Mouse (Mus musculus) hematopoietic stem cell, adult 5-6 weeks (primary cell): Measurements from ENCODE around the gene Pip4k2b. TPM values are rescaled to one million over a fixed set of nuclear protein-coding genes. Genes with fewer than 3 reads are reported as not detected.
"Not testable (repeated sequence)": the region's sequence is repeated elsewhere in the genome, so short reads cannot be mapped to it uniquely, and the experiment has no call there.

ENCODE experiments used
- ATAC-seq, 2 experiments: fragments of 125-278 bp in 1 of 2; replicated peaks in 1 of 2; 2 replicates each; pipeline ENCODE4 v1.8.0; 2016 to 2017; ENCODE audit warnings: inconsistent platforms in 2 of 2, mild to moderate bottlenecking in 2 of 2, moderate number of reproducible peaks in 2 of 2, low read depth in 1 of 2, moderate TSS enrichment in 1 of 2; ENCODE audit not compliant: low FRiP score in 2 of 2, poor library complexity in 2 of 2, severe bottlenecking in 2 of 2, insufficient read depth in 1 of 2, low TSS enrichment in 1 of 2
- total RNA-seq: library from RNA; stranded (forward); fragments of 172-1452, 232-1000 nt; gene quantifications from 2 replicates; pipeline ENCODE4 v1.2.3, GENCODE M21; 2017

Pip4k2b gene
- total RNA-seq, result 42.3 and 81.6 TPM in 2 replicates

GRCm38 (mm10) chr11:97744063-97744717 lies at the start of gene Pip4k2b:
Pip4k2b (minus strand) TSS chr11:97744704.
- ATAC-seq, result no peak; a peak in 1 of 4 replicates

- peak in 1 of 2 experiments; percentile 49; a peak in 1 of 4 replicates for ATAC-seq
These were observed 48.7 kb upstream of the Pip4k2b start for GRCm38 (mm10) chr11:97793165-97793564.

DNA sequence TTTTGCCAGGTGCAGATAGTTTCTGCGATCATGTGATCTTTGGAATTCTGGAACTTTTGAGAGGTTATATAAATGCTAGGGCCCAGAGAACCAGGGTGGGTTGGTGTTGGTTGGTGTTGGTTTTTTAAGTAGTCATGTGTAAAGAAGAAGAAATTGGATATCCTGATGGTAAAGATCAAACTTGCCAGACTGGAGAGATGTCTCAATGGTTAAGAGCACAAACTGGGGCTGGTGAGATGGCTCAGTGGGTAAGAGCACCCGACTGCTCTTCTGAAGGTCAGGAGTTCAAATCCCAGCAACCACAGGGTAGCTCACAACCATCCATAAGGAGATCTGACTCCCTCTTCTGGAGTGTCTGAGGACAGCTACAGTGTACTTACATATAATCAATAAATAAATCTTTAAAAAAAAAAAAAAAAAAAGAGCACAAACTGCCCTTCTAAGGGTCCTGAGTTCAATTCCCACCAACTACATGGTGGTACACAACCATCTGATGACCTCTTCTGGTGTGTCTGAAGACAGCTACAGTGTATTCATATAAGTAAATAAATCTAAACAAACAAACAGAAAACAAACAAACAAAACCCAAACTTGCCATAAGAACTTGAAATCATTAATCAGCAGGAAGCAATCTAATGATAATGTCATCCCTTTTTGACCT lies 46.4 kb upstream of the Pip4k2b start:
- ATAC-seq, result not testable (repeated sequence)

- ATAC-seq, result no peak
These were observed 45.2 kb upstream of the Pip4k2b start for GRCm38 (mm10) chr11:97789727-97790126.

GRCm38 (mm10) chr11:97787961-97788360 lies 43.5 kb upstream of the Pip4k2b start:
- ATAC-seq, result no peak

DNA sequence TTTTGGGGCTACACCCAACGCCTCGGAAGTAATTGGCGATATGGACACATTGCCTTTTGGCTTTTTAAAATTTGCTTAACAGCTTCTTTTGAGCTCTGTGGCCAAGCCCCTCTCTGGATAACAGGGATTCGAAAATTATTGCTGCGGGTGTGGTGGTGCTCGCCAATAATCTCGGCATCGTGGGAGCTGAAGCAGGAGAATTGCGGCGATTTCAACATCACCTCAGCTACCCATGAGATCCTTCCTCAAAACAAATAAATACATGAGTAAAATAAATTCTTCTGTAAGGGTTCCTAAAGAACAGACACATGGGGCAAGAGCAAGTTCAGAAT lies 38.0 kb upstream of the Pip4k2b start:
- peak; percentile 8 to 21; a peak in 2 of 4 replicates for ATAC-seq

DNA sequence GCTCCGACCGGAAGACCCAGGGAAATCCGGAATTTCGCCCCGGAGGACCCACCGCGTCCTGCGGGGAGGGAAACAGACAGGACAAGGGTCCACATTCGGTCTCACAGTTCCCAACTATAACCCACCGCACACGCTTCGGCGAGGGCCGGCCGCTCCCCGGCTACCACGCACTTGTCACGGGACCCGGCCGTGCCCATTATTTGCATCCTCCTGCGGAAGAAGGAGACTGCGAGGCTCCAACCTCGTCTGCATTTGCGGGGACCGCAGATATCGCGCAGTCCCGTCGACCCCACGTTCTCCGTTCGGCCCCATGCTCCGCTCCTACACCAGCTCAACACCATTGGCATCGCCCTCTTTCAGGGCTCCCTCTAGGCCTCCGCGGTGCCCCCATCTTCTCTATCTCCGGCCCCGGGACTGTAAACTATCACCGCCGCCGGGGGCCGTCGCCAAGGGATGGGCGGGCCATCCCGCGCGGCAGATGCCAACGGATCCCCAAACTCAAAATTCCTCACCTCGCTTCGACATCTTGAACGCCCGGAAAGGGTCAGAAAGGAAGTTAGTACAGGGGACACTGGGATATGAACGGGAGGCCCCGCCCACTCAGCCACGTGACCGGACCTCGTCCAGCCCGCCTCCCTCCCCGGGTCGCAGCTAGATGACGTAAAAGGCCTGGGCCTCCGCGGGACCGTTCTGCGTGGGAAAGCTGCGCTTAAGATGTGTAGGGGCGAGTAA lies 37.5 kb upstream of the Pip4k2b start, which contains the start of gene Rpl23:
Gene Rpl23, minus strand, starts transcription at position 606 of the 732 bp plus-strand sequence.
- ATAC-seq, result peak; percentile 92 to 95

DNA sequence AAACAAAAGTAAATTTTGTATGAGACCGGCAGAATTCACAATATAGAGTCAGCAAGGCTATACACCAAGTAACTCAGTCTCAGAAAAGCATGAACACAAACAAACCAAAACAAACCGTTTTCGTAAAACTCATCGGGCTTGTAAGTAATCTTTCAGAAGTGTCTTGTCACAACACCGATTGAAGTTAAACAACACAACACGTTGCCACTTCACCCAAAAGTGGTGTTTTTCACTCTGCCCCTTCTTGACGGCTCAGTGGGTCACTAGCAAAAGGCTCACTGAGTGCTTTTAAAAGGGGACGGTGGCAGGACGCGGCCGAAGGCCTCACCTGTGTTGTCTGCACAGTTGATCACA lies 37.0 kb upstream of the Pip4k2b start:
- no peak for ATAC-seq

GRCm38 (mm10) chr11:97779968-97780701 lies 35.6 kb upstream of the Pip4k2b start:
- no peak for ATAC-seq

- ATAC-seq, result no peak
These were observed 34.4 kb upstream of the Pip4k2b start for GRCm38 (mm10) chr11:97778918-97779317.

GRCm38 (mm10) chr11:97777129-97777529 lies 32.6 kb upstream of the Pip4k2b start:
- ATAC-seq, result no peak

GRCm38 (mm10) chr11:97776497-97777128 lies 32.1 kb upstream of the Pip4k2b start:
- no peak for ATAC-seq

DNA sequence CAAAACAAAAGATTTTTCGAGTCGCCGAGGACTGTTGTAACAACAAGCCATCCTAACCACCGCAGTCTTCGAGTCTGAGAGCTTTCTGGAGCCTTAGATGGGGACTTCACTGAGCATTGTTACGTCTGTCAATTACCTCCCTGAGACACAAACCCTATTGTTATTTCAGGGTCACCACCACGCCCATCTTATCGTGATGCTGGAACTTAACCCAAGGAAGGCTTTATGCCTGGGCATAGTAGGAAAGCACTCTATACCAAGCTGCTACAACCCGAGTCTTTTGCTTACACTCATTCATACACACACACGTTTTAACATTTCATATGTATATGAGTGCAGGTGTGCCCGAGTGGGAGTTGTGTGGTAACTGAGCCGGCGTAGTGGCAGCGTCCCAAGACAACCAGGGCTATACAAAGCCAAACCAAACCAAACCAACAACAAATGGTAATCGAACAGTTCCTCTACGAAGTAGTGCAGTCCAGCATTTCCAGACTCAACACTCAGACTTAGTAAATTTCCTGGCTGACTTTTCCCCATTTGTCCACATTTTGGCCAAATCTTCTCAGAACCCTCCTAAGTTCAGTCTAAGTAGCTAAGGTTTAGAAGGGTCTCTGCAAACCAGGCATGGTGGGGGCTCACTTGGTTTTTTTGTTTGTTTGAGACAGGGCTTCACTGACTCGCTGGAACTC lies 31.4 kb upstream of the Pip4k2b start, which contains the start of gene 1700001P01Rik:
Gene 1700001P01Rik, minus strand, starts transcription at position 111 of the 689 bp plus-strand sequence.
- ATAC-seq, result no peak

- no peak for ATAC-seq
These were observed 30.7 kb upstream of the Pip4k2b start for GRCm38 (mm10) chr11:97775186-97775585.

- ATAC-seq, result no peak
These were observed 26.9 kb upstream of the Pip4k2b start for GRCm38 (mm10) chr11:97771410-97771809.

GRCm38 (mm10) chr11:97769704-97770103 lies 25.2 kb upstream of the Pip4k2b start:
- no peak for ATAC-seq
